Mouse (Mus musculus) heart, postnatal 36 days (tissue): ENCODE measurements around the gene Cybc1. TPM values are rescaled to one million over a fixed set of nuclear protein-coding genes. Genes with fewer than 3 reads are reported as not detected.

Experiments used
- DNase-seq, 2 experiments: peaks; one replicate each; pipeline ENCODE4 v3.0.0; 2021 to 2022
- intact Hi-C: fragments of 180-260 bp; cut with DNase I; formaldehyde crosslinking; loops from one replicate; pipeline ENCODE4 v1.15.1; 2025
- total RNA-seq, 2 experiments: library from RNA; stranded (reverse); gene quantifications; 2 replicates each; pipeline ENCODE4 v1.2.3; 2021

The Cybc1 gene
- total RNA-seq, 2 experiments from 2014 or later = 7.5 to 10.9 TPM

GRCm38 (mm10) chr11:121220771-121221170 lies 8.4 kb downstream of the Cybc1 start:
- DNase-seq = no peak
- intact Hi-C loops = no loop called here

GRCm38 (mm10) chr11:121219776-121220175 lies 9.3 kb downstream of the Cybc1 start:
- intact Hi-C loops = no loop called here
- DNase-seq = no peak

- DNase-seq = no peak
- intact Hi-C loops = no loop called here
These were observed 12.3 kb downstream of the Cybc1 start for GRCm38 (mm10) chr11:121216831-121217230.

GRCm38 (mm10) chr11:121204161-121205006 lies 24.7 kb downstream of the Cybc1 start, which contains the start of the genes Hexdc and Ogfod3:
Hexdc (plus strand) TSS chr11:121204433.
Ogfod3 (minus strand) TSS chr11:121204711.
- intact Hi-C loops = no loop called here

GRCm38 (mm10) chr11:121203859-121204160 lies 25.3 kb downstream of the Cybc1 start:
- intact Hi-C loops = loop anchor here (2.0 kb wide), 1 partner anchor 187 kb away; no protein-coding TSS in a partner anchor
- DNase-seq = no peak

More at GRCm38 (mm10) chr11:121204161-121205006, 24.7 kb downstream of the Cybc1 start, which contains the start of the genes Hexdc and Ogfod3:
- peak; percentile 92 to 93 for DNase-seq

- intact Hi-C loops = loop anchor here (2.0 kb wide), 1 partner anchor 185 kb away; no protein-coding TSS in a partner anchor
- peak in 1 of 2 experiments; percentile 17 for DNase-seq
These were observed 27.5 kb downstream of the Cybc1 start for GRCm38 (mm10) chr11:121201436-121202198.

GRCm38 (mm10) chr11:121200781-121201180 lies 28.3 kb downstream of the Cybc1 start:
- DNase-seq = no peak
- intact Hi-C loops = no loop called here

- intact Hi-C loops = no loop called here
- no peak for DNase-seq
These were observed 29.3 kb downstream of the Cybc1 start for GRCm38 (mm10) chr11:121199851-121200250.

- intact Hi-C loops = no loop called here
- DNase-seq = no peak
These were observed 30.5 kb downstream of the Cybc1 start for GRCm38 (mm10) chr11:121198622-121199021.

GRCm38 (mm10) chr11:121193415-121193814 lies 35.7 kb downstream of the Cybc1 start:
- intact Hi-C loops = no loop called here
- no peak for DNase-seq

- no peak for DNase-seq
- intact Hi-C loops = no loop called here
These were observed 36.4 kb downstream of the Cybc1 start for GRCm38 (mm10) chr11:121192742-121193141.

- intact Hi-C loops = no loop called here
- peak; percentile 53 to 57 for DNase-seq
These were observed 39.4 kb downstream of the Cybc1 start for GRCm38 (mm10) chr11:121189681-121190080.

- intact Hi-C loops = no loop called here
- DNase-seq = peak; percentile 45 to 47
These were observed 52.5 kb downstream of the Cybc1 start for GRCm38 (mm10) chr11:121176285-121177270.

GRCm38 (mm10) chr11:121174234-121174633 lies 54.9 kb downstream of the Cybc1 start:
- no peak for DNase-seq
- intact Hi-C loops = no loop called here

GRCm38 (mm10) chr11:121173203-121173602 lies 55.9 kb downstream of the Cybc1 start:
- intact Hi-C loops = no loop called here
- no peak for DNase-seq

Other genes with a start within 250 kb of the Cybc1 start
- 10 to 100 TPM; 57.9 to 64.8 TPM for gene Csnk1d, start 238.0 kb downstream of the Cybc1 start, total RNA-seq
- under 1 TPM; 0.38 to 0.61 TPM for gene Cd7, start 189.9 kb downstream of the Cybc1 start, total RNA-seq
- gene Sectm1b, start 165.8 kb downstream of the Cybc1 start, total RNA-seq = not detected
- not detected for gene Sectm1a, start 148.1 kb downstream of the Cybc1 start, total RNA-seq
- gene Tex19.2, start 110.6 kb downstream of the Cybc1 start, total RNA-seq = not detected
- gene Tex19.1, start 83.2 kb downstream of the Cybc1 start, total RNA-seq = not detected
- under 1 TPM; 0.44 to 0.54 TPM for gene Uts2r, start 69.1 kb downstream of the Cybc1 start, total RNA-seq
- 10 to 100 TPM in 1 of 2 experiments, 1 to 10 TPM in 1; 9.2 to 10.5 TPM for gene Hexdc, start 24.9 kb downstream of the Cybc1 start, total RNA-seq
- 10 to 100 TPM; 14.7 to 19.1 TPM for gene Ogfod3, start 24.6 kb downstream of the Cybc1 start, total RNA-seq
- 100 to 1,000 TPM in 1 of 2 experiments, 10 to 100 TPM in 1; 97.1 to 105 TPM for gene Narf, start 7.9 kb upstream of the Cybc1 start, total RNA-seq
- 10 to 100 TPM; 16.5 to 17.2 TPM for gene Foxk2, start 30.7 kb upstream of the Cybc1 start, total RNA-seq
- 10 to 100 TPM; 34.7 to 36.3 TPM for gene Wdr45b, start 125.1 kb upstream of the Cybc1 start, total RNA-seq
- gene Rab40b, start 158.9 kb upstream of the Cybc1 start, total RNA-seq = 1 to 10 TPM; 1.0 to 1.6 TPM
- 1 to 10 TPM; 7.3 to 7.4 TPM for gene Fn3krp, start 192.1 kb upstream of the Cybc1 start, total RNA-seq
- gene Fn3k, start 205.6 kb upstream of the Cybc1 start, total RNA-seq = 10 to 100 TPM; 26.9 to 27.6 TPM
- gene Tbcd, start 222.6 kb upstream of the Cybc1 start, total RNA-seq = 10 to 100 TPM; 11.0 to 11.6 TPM